Mouse (Mus musculus): ENCODE measurements around the gene Boc. TPM values are rescaled to one million over a fixed set of nuclear protein-coding genes. Genes with fewer than 3 reads are reported as not detected.

Gene Boc
- total RNA-seq, 1 experiment: 5.4 TPM

DNA sequence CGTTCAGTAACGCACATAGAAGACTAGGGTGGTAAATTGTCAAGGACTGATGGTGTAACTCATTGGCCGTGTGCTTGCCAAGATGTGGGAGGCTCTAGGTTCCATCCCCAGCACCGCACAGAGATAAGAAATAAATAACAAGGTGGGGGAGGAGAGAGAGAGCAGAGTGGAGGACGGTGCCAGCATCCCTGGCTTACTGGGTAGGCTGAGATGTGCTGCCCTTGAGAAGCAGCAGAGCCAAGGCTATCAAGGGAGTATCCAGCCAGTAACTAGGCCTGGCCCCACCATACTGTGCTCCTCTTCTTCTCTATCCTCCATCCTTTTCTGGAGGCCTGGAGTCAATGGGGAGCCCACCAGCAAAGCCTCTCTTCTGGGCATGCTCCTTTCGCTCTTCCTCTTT is 9.3 kb downstream of the Boc start:
- Histone ChIP-seq H3K9me3 (ENCODE audit: control insufficient read depth, insufficient read depth, low read depth, low read length) (no peaks in the 10 kb centered on the region), H3K4me3 (ENCODE audit: insufficient read depth in 1 of 2, low read depth in 1 of 2, low read length in 2 of 2, poor library complexity in 1 of 2, severe bottlenecking in 1 of 2) (no peak overlapping the region), H3K27ac (ENCODE audit: insufficient read depth, low read depth, low read length, poor library complexity, severe bottlenecking) (no peak overlapping the region), H3K4me1 (ENCODE audit: control insufficient read depth in 2 of 2, insufficient read depth in 2 of 2, low read length in 2 of 2, poor library complexity in 1 of 2) (peaks cover 3 to 8% of the 10 kb centered on the region in 2 experiments; a peak in 2 of 4 replicates), H3K36me3 (ENCODE audit: control insufficient read depth, insufficient read depth, low read length, poor library complexity, severe bottlenecking) (no peaks in the 10 kb centered on the region), H3K9ac (ENCODE audit: insufficient read depth, low read depth, low read length, poor library complexity, severe bottlenecking) (no peak overlapping the region)
- in situ Hi-C loops (cut with MboI; ENCODE audit: low sequenced_read_pairs in 2 of 2, unreplicated experiment in 2 of 2): no loop called here
- DNase-seq (ENCODE audit: low read depth, low spot score): no peak
- TF ChIP-seq CHD2 (IDR thresholded peaks at IDR 0.05; ENCODE audit: low read depth, low read length): no peak
- TF ChIP-seq MAFK (IDR thresholded peaks at IDR 0.05; ENCODE audit: insufficient read depth, low read depth, low read length): no peak
- TF ChIP-seq ZNF384 (IDR thresholded peaks at IDR 0.05; ENCODE audit: low read depth, low read length): no peak
- TF ChIP-seq ZC3H11A (IDR thresholded peaks at IDR 0.05; ENCODE audit: borderline replicate concordance, low read depth, low read length): no peak
- no peak for TF ChIP-seq HCFC1 (IDR thresholded peaks at IDR 0.05; ENCODE audit: borderline replicate concordance, insufficient read depth, low read length)

DNA sequence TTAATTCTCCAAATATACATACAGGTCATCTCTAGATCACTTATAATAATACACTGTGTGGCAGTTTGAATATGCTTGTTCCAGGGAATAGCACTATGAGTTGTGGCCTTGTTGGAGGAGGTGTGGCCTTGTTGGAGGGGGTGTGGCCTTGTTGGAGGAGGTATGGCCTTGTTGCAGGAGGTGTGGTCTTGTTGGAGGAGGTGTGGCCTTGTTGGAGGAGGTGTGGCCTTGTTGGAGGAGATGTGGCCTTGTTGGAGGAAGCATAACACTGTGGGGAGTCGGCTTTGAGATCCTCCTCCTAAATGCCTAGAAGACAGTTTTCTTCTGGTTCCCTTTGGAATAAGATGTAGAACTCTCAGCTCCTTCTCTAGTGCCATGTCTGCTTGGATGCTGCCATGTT is 10.7 kb downstream of the Boc start:
- DNase-seq (ENCODE audit: low read depth, low spot score): no peak
- Histone ChIP-seq H3K36me3 (ENCODE audit: control insufficient read depth, insufficient read depth, low read length, poor library complexity, severe bottlenecking) (no peaks in the 10 kb centered on the region), H3K4me3 (ENCODE audit: insufficient read depth in 1 of 2, low read depth in 1 of 2, low read length in 2 of 2, poor library complexity in 1 of 2, severe bottlenecking in 1 of 2) (no peak overlapping the region), H3K9me3 (ENCODE audit: control insufficient read depth, insufficient read depth, low read depth, low read length) (no peaks in the 10 kb centered on the region), H3K9ac (ENCODE audit: insufficient read depth, low read depth, low read length, poor library complexity, severe bottlenecking) (no peak overlapping the region), H3K4me1 (ENCODE audit: control insufficient read depth in 2 of 2, insufficient read depth in 2 of 2, low read length in 2 of 2, poor library complexity in 1 of 2) (peaks cover 3 to 8% of the 10 kb centered on the region in 2 experiments; a peak in 2 of 4 replicates), H3K27ac (ENCODE audit: insufficient read depth, low read depth, low read length, poor library complexity, severe bottlenecking) (no peak overlapping the region)
- in situ Hi-C loops (cut with MboI; ENCODE audit: low sequenced_read_pairs in 2 of 2, unreplicated experiment in 2 of 2): no loop called here
- TF ChIP-seq ZC3H11A (IDR thresholded peaks at IDR 0.05; ENCODE audit: borderline replicate concordance, low read depth, low read length) (no peak), CHD2 (IDR thresholded peaks at IDR 0.05; ENCODE audit: low read depth, low read length) (no peak), HCFC1 (IDR thresholded peaks at IDR 0.05; ENCODE audit: borderline replicate concordance, insufficient read depth, low read length) (no peak), ZNF384 (IDR thresholded peaks at IDR 0.05; ENCODE audit: low read depth, low read length) (no peak), MAFK (IDR thresholded peaks at IDR 0.05; ENCODE audit: insufficient read depth, low read depth, low read length) (no peak)

DNA sequence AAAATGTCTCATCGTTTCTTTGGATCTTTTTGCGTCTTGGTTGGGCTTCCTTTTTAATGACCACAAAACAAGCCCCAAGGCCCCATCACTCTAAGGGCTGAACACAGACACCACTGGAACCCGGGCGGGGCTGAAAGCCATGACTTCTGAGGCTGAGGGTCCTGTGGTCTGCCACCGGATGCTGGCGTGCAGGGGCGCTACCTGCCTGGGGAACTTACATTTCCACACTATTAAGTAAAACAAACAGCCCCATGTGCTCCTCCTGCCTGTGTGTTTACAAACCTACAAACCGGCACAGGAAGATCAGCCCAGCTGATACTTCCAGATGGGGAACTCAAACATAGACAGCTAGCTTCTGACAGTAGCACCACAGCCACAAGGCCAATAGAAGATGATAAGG is 11.9 kb downstream of the Boc start:
- H3K27ac ChIP-seq (ENCODE audit: insufficient read depth, low read depth, low read length, poor library complexity, severe bottlenecking): no peak overlapping the region
- no peak for TF ChIP-seq ZC3H11A (IDR thresholded peaks at IDR 0.05; ENCODE audit: borderline replicate concordance, low read depth, low read length)
- no peak for TF ChIP-seq CHD2 (IDR thresholded peaks at IDR 0.05; ENCODE audit: low read depth, low read length)
- no peak for TF ChIP-seq HCFC1 (IDR thresholded peaks at IDR 0.05; ENCODE audit: borderline replicate concordance, insufficient read depth, low read length)
- TF ChIP-seq ZNF384 (IDR thresholded peaks at IDR 0.05; ENCODE audit: low read depth, low read length): no peak
- no peak for TF ChIP-seq MAFK (IDR thresholded peaks at IDR 0.05; ENCODE audit: insufficient read depth, low read depth, low read length)
- no peak for DNase-seq (ENCODE audit: low read depth, low spot score)
- H3K4me3 ChIP-seq (ENCODE audit: insufficient read depth in 1 of 2, low read depth in 1 of 2, low read length in 2 of 2, poor library complexity in 1 of 2, severe bottlenecking in 1 of 2): no peak overlapping the region
- H3K4me1 ChIP-seq (ENCODE audit: control insufficient read depth in 2 of 2, insufficient read depth in 2 of 2, low read length in 2 of 2, poor library complexity in 1 of 2): peaks cover 3 to 8% of the 10 kb centered on the region in 2 experiments; a peak in 2 of 4 replicates
- H3K9ac ChIP-seq (ENCODE audit: insufficient read depth, low read depth, low read length, poor library complexity, severe bottlenecking): no peak overlapping the region
- H3K36me3 ChIP-seq (ENCODE audit: control insufficient read depth, insufficient read depth, low read length, poor library complexity, severe bottlenecking): no peaks in the 10 kb centered on the region
- H3K9me3 ChIP-seq (ENCODE audit: control insufficient read depth, insufficient read depth, low read depth, low read length): no peaks in the 10 kb centered on the region
- in situ Hi-C loops (cut with MboI; ENCODE audit: low sequenced_read_pairs in 2 of 2, unreplicated experiment in 2 of 2): no loop called here

DNA sequence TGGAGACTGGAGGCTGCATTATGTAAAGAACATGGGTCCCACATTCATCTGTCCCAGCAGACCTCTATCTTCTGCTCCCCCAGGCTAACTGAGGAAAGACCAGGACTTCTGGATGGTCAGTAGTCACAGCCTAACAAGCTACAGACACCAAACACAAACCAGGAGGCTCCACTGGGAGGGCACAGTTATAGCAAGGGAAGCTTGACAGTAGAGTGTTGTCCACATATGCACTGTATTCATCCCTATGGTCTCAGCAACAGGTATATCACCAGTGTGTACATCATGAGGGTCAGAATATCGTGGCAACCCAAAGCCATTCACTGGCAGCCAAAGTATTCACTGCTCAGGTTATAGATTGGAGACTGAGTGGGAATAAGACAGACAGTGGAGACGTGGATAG is 12.8 kb downstream of the Boc start:
- Histone ChIP-seq H3K27ac (ENCODE audit: insufficient read depth, low read depth, low read length, poor library complexity, severe bottlenecking) (no peak overlapping the region), H3K9ac (ENCODE audit: insufficient read depth, low read depth, low read length, poor library complexity, severe bottlenecking) (no peak overlapping the region), H3K9me3 (ENCODE audit: control insufficient read depth, insufficient read depth, low read depth, low read length) (no peaks in the 10 kb centered on the region), H3K36me3 (ENCODE audit: control insufficient read depth, insufficient read depth, low read length, poor library complexity, severe bottlenecking) (no peaks in the 10 kb centered on the region), H3K4me3 (ENCODE audit: insufficient read depth in 1 of 2, low read depth in 1 of 2, low read length in 2 of 2, poor library complexity in 1 of 2, severe bottlenecking in 1 of 2) (no peak overlapping the region), H3K4me1 (ENCODE audit: control insufficient read depth in 2 of 2, insufficient read depth in 2 of 2, low read length in 2 of 2, poor library complexity in 1 of 2) (peaks cover 1 to 4% of the 10 kb centered on the region in 2 experiments; a peak in 2 of 4 replicates)
- no peak for DNase-seq (ENCODE audit: low read depth, low spot score)
- TF ChIP-seq CHD2 (IDR thresholded peaks at IDR 0.05; ENCODE audit: low read depth, low read length) (no peak), ZNF384 (IDR thresholded peaks at IDR 0.05; ENCODE audit: low read depth, low read length) (no peak), MAFK (IDR thresholded peaks at IDR 0.05; ENCODE audit: insufficient read depth, low read depth, low read length) (no peak), HCFC1 (IDR thresholded peaks at IDR 0.05; ENCODE audit: borderline replicate concordance, insufficient read depth, low read length) (no peak), ZC3H11A (IDR thresholded peaks at IDR 0.05; ENCODE audit: borderline replicate concordance, low read depth, low read length) (no peak)
- in situ Hi-C loops (cut with MboI; ENCODE audit: low sequenced_read_pairs in 2 of 2, unreplicated experiment in 2 of 2): no loop called here

GRCm38 (mm10) chr16:44545153-44545552 is 13.5 kb downstream of the Boc start:
- H3K27ac ChIP-seq (ENCODE audit: insufficient read depth, low read depth, low read length, poor library complexity, severe bottlenecking): no peak overlapping the region
- in situ Hi-C loops (cut with MboI; ENCODE audit: low sequenced_read_pairs in 2 of 2, unreplicated experiment in 2 of 2): no loop called here
- H3K4me1 ChIP-seq (ENCODE audit: control insufficient read depth in 2 of 2, insufficient read depth in 2 of 2, low read length in 2 of 2, poor library complexity in 1 of 2): peaks cover 0 to under 1% of the 10 kb centered on the region in 2 experiments; a peak in 1 of 4 replicates
- H3K9me3 ChIP-seq (ENCODE audit: control insufficient read depth, insufficient read depth, low read depth, low read length): no peaks in the 10 kb centered on the region
- no peak overlapping the region for H3K9ac ChIP-seq (ENCODE audit: insufficient read depth, low read depth, low read length, poor library complexity, severe bottlenecking)
- DNase-seq (ENCODE audit: low read depth, low spot score): no peak
- no peaks in the 10 kb centered on the region for H3K36me3 ChIP-seq (ENCODE audit: control insufficient read depth, insufficient read depth, low read length, poor library complexity, severe bottlenecking)
- no peak overlapping the region for H3K4me3 ChIP-seq (ENCODE audit: insufficient read depth in 1 of 2, low read depth in 1 of 2, low read length in 2 of 2, poor library complexity in 1 of 2, severe bottlenecking in 1 of 2)
- TF ChIP-seq ZNF384 (IDR thresholded peaks at IDR 0.05; ENCODE audit: low read depth, low read length) (no peak), ZC3H11A (IDR thresholded peaks at IDR 0.05; ENCODE audit: borderline replicate concordance, low read depth, low read length) (no peak), MAFK (IDR thresholded peaks at IDR 0.05; ENCODE audit: insufficient read depth, low read depth, low read length) (no peak), CHD2 (IDR thresholded peaks at IDR 0.05; ENCODE audit: low read depth, low read length) (no peak), HCFC1 (IDR thresholded peaks at IDR 0.05; ENCODE audit: borderline replicate concordance, insufficient read depth, low read length) (no peak)
